Mouse (Mus musculus) thymus, adult 2 months (tissue): ENCODE data around the gene Trio. TPM values are rescaled to one million over a fixed set of nuclear protein-coding genes. Genes with fewer than 3 reads are reported as not detected.

Experiments
- DNase-seq: peaks from one replicate; pipeline ENCODE4 v3.0.0; 2021
- H3K27ac ChIP-seq: fragments of 200-500 bp; 2 replicates; pipeline ENCODE4 v1.5.1; 2012; ENCODE audit warnings: low read length, control low read depth; ENCODE audit not compliant: control insufficient read depth, insufficient read depth
- H3K27me3 ChIP-seq: fragments of 200-500 bp; 2 replicates; pipeline ENCODE4 v1.6.1; 2012; ENCODE audit warnings: mild to moderate bottlenecking, low read length, moderate library complexity, mixed read lengths; ENCODE audit not compliant: control insufficient read depth, insufficient read depth
- H3K36me3 ChIP-seq: fragments of 200-500 bp; 2 replicates; pipeline ENCODE4 v1.6.1; 2012; ENCODE audit warnings: mild to moderate bottlenecking, low read length, moderate library complexity; ENCODE audit not compliant: control insufficient read depth, insufficient read depth
- H3K4me1 ChIP-seq: fragments of 200-500 bp; replicated peaks from 2 replicates; pipeline ENCODE4 v1.6.1; 2012; ENCODE audit warnings: low read length; ENCODE audit not compliant: control insufficient read depth, insufficient read depth
- H3K4me3 ChIP-seq: fragments of 200-500 bp; 2 replicates; pipeline ENCODE4 v1.5.1; 2012; ENCODE audit warnings: mild to moderate bottlenecking, low read length, control low read depth, moderate library complexity; ENCODE audit not compliant: control insufficient read depth, insufficient read depth
- CTCF ChIP-seq: fragments of 200-500 bp; IDR thresholded peaks from 2 replicates; pipeline ENCODE4 v1.5.1; 2012; ENCODE audit warnings: mild to moderate bottlenecking, control low read depth, low read length, moderate library complexity, borderline replicate concordance; ENCODE audit not compliant: control insufficient read depth, poor library complexity, insufficient read depth; ENCODE audit errors: extremely low read depth
- POLR2A ChIP-seq: fragments of 200-500 bp; IDR thresholded peaks from 2 replicates; pipeline ENCODE4 v1.6.1; 2012; ENCODE audit warnings: mild to moderate bottlenecking, low read length, control low read depth, moderate library complexity; ENCODE audit not compliant: control insufficient read depth, poor library complexity, insufficient read depth; ENCODE audit errors: extremely low read depth
- WGBS: fragments of 180-500 bp; shearing (Covaris S2); methylation state at CpG from one replicate; pipeline ENCODE4 v1.1.7; 2018; 5-methylcytosine and 5-hydroxymethylcytosine counted together
- polyA plus RNA-seq: library from polyadenylated mRNA; depleted of rRNA; stranded (reverse); fragments of >200 nt; gene quantifications from 2 replicates; pipeline ENCODE4 v1.2.3, GENCODE M21; 2012

The Trio gene
- polyA plus RNA-seq, 1 experiment: 24.9 TPM

GRCm38 (mm10) chr15:27795942-27796867 lies 229.4 kb downstream of the Trio start:
- no peak for TF ChIP-seq POLR2A
- TF ChIP-seq CTCF: no peak
- Histone ChIP-seq H3K36me3 (no peaks in the 10 kb centered on the region), H3K4me1 (peaks cover 51% of the 10 kb centered on the region), H3K27me3 (no peaks in the 10 kb centered on the region), H3K4me3 (no peak overlapping the region), H3K27ac (peak overlapping the region; percentile 79)
- DNase-seq: no peak
- 37% methylated on average over 22 of the region's 22 CpGs for WGBS

DNA sequence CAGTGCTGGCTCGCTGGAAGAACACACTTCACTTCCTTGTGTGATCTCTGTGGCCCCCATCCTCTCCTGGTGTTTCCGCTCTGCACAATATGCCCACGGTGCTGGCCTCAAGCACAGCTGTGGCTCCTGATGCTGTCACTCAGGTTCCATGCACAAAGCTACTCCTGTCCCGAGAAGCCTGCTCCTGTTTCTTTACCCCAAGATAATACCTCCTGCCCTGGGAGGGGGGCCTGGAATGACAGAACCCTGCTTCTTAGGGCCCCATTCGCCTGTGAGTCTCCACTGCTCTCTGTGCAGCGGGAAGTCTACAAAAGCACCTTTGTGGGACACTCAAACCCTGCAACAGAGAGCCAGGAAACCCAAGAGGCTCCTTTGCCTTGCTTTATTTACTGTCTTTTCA lies 232.4 kb downstream of the Trio start:
- H3K36me3 ChIP-seq: no peaks in the 10 kb centered on the region

DNA sequence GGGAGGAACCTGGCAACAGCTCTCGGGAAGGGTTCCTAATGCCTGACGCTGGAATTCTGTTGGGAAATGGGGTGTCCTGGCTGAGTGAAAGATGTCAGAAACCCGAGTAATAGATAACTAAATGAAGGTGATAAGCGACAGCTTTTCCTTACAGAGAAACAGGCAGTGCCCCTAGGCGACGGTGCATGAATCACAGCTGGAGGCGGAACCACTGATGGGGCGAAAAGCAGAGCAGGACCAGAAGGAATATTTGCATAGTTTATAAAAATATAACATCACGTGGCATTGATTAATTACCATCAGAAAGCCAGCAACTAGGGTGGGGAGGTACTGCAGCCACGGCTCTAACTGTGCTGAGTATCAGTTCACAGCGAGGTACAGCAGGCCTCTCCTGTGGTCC lies 233.2 kb downstream of the Trio start:
- Histone ChIP-seq H3K27ac (no peak overlapping the region), H3K4me3 (no peak overlapping the region), H3K36me3 (no peaks in the 10 kb centered on the region), H3K4me1 (peaks cover 38% of the 10 kb centered on the region), H3K27me3 (no peaks in the 10 kb centered on the region)
- 96% methylated on average over 11 of the region's 11 CpGs for WGBS
- TF ChIP-seq CTCF (no peak), POLR2A (no peak)
- DNase-seq: no peak

More for the DNA sequence above, 232.4 kb downstream of the Trio start:
- WGBS: 82% methylated on average over 6 of the region's 6 CpGs
- peaks cover 38% of the 10 kb centered on the region for H3K4me1 ChIP-seq
- peak overlapping the region; percentile 75 for H3K27ac ChIP-seq
- no peaks in the 10 kb centered on the region for H3K27me3 ChIP-seq
- no peak overlapping the region for H3K4me3 ChIP-seq
- DNase-seq: no peak
- TF ChIP-seq POLR2A: no peak
- no peak for TF ChIP-seq CTCF

- Histone ChIP-seq H3K27ac (no peak overlapping the region), H3K27me3 (no peaks in the 10 kb centered on the region), H3K4me1 (peaks cover 25% of the 10 kb centered on the region), H3K4me3 (no peak overlapping the region), H3K36me3 (no peaks in the 10 kb centered on the region)
- 96% methylated on average over 5 of the region's 5 CpGs for WGBS
- DNase-seq: no peak
- TF ChIP-seq POLR2A (no peak), CTCF (no peak)
Observed at GRCm38 (mm10) chr15:27791141-27791540, 234.5 kb downstream of the Trio start.

GRCm38 (mm10) chr15:27790699-27791098 lies 234.9 kb downstream of the Trio start:
- no peaks in the 10 kb centered on the region for H3K27me3 ChIP-seq
- H3K4me3 ChIP-seq: no peak overlapping the region
- no peak overlapping the region for H3K27ac ChIP-seq
- WGBS: 96% methylated on average over 6 of the region's 6 CpGs
- TF ChIP-seq POLR2A (no peak), CTCF (no peak)
- H3K4me1 ChIP-seq: peaks cover 22% of the 10 kb centered on the region
- DNase-seq: no peak
- no peaks in the 10 kb centered on the region for H3K36me3 ChIP-seq

GRCm38 (mm10) chr15:27789325-27789724 lies 236.3 kb downstream of the Trio start:
- no peak for DNase-seq
- no peaks in the 10 kb centered on the region for H3K36me3 ChIP-seq
- no peak for TF ChIP-seq CTCF
- TF ChIP-seq POLR2A: no peak
- H3K4me1 ChIP-seq: peaks cover 26% of the 10 kb centered on the region
- H3K4me3 ChIP-seq: no peak overlapping the region
- H3K27ac ChIP-seq: no peak overlapping the region
- 93% methylated on average over 3 of the region's 3 CpGs for WGBS
- H3K27me3 ChIP-seq: no peaks in the 10 kb centered on the region

- TF ChIP-seq CTCF (no peak), POLR2A (no peak)
- no peaks in the 10 kb centered on the region for H3K27me3 ChIP-seq
- no peak for DNase-seq
- H3K4me3 ChIP-seq: no peak overlapping the region
- peaks cover 26% of the 10 kb centered on the region for H3K4me1 ChIP-seq
- no peak overlapping the region for H3K27ac ChIP-seq
- 92% methylated on average over 17 of the region's 17 CpGs for WGBS
- no peaks in the 10 kb centered on the region for H3K36me3 ChIP-seq
Observed at GRCm38 (mm10) chr15:27788122-27788759, 237.4 kb downstream of the Trio start.
